Mouse (Mus musculus): Measurements from ENCODE around the gene Mettl21c. TPM values are rescaled to one million over a fixed set of nuclear protein-coding genes. Genes with fewer than 3 reads are reported as not detected.

The Mettl21c gene
- not detected for polyA plus RNA-seq (2014; fragmentation: Illumina TruSeq; extraction: RNeasy Lipid Tissue Mini Kit (QIAGEN cat#74804); ENCODE audit: low read depth, low replicate concordance)

DNA sequence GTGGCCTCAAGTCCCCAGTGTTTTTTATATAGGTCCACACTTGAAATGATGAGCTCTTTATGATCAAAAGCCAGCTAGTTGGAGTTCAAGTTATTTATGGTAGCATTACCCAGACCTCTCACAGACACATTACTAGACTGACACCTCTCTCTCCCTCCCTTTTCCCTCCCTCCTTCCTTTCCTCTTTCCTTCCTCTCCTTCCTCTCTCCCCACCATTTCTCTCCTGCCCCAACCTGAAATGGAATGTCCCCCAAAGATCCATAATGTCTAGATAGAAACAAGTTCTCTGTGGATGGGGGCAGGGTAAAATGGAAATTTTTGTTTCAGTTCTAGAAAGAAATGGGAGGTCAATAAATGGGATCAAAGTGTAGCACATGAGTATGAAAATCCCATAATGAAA is at the start of gene Mettl21c:
TSS of gene Mettl21c (minus strand) at position 101 of the 400 bp plus-strand sequence.

DNA sequence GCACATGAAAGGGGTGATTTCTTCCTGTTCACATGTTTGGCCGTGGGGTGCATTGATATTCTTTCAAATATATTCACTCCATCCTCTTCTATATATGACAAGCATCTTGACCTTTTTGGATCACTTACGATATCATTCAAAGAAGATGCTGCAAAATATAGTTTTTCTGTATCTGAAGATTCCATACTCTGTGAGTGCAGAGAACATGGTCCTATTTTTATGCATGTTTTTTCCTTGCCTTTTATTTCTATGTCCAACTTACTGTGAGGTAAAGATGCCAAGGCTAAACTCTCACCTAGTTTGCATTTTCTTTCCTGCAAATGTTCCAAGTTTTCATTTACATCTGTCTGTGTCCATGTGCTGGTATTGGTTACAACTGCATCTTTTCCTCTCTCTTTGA is 42.0 kb upstream of the Mettl21c start, which contains the start of gene Gm8251:
TSS of gene Gm8251 (minus strand) at position 101 of the 400 bp plus-strand sequence.

Other genes with a start within 250 kb of the Mettl21c start
- 20.3 TPM for gene Uxs1, start 192.2 kb downstream of the Mettl21c start, polyA plus RNA-seq (2014; fragmentation: Illumina TruSeq; extraction: RNeasy Lipid Tissue Mini Kit (QIAGEN cat#74804); ENCODE audit: low read depth, low replicate concordance)
- gene Tpp2, start 86.4 kb downstream of the Mettl21c start, polyA plus RNA-seq (2014; fragmentation: Illumina TruSeq; extraction: RNeasy Lipid Tissue Mini Kit (QIAGEN cat#74804); ENCODE audit: low read depth, low replicate concordance): 45.5 TPM
- 0.05 TPM for gene Gm8251, start 41.9 kb upstream of the Mettl21c start, polyA plus RNA-seq (2014; fragmentation: Illumina TruSeq; extraction: RNeasy Lipid Tissue Mini Kit (QIAGEN cat#74804); ENCODE audit: low read depth, low replicate concordance)
- 25.1 TPM for gene Tex30, start 82.4 kb upstream of the Mettl21c start, polyA plus RNA-seq (2014; fragmentation: Illumina TruSeq; extraction: RNeasy Lipid Tissue Mini Kit (QIAGEN cat#74804); ENCODE audit: low read depth, low replicate concordance)
- gene Kdelc1, start 98.8 kb upstream of the Mettl21c start, polyA plus RNA-seq (2014; fragmentation: Illumina TruSeq; extraction: RNeasy Lipid Tissue Mini Kit (QIAGEN cat#74804); ENCODE audit: low read depth, low replicate concordance): 10.6 TPM
- 24.4 TPM for gene Bivm, start 98.9 kb upstream of the Mettl21c start, polyA plus RNA-seq (2014; fragmentation: Illumina TruSeq; extraction: RNeasy Lipid Tissue Mini Kit (QIAGEN cat#74804); ENCODE audit: low read depth, low replicate concordance)
- 15.0 TPM for gene Ercc5, start 127.7 kb upstream of the Mettl21c start, polyA plus RNA-seq (2014; fragmentation: Illumina TruSeq; extraction: RNeasy Lipid Tissue Mini Kit (QIAGEN cat#74804); ENCODE audit: low read depth, low replicate concordance)
- gene Mettl21e, start 198.9 kb upstream of the Mettl21c start, polyA plus RNA-seq (2014; fragmentation: Illumina TruSeq; extraction: RNeasy Lipid Tissue Mini Kit (QIAGEN cat#74804); ENCODE audit: low read depth, low replicate concordance): not detected

Measured in liver, adult 10 weeks (tissue).